Mouse (Mus musculus) thymus, postnatal 36 days (tissue): ENCODE data around the gene Cops8.

Source experiments
- DNase-seq, 2 experiments: peaks; one replicate each; pipeline ENCODE4 v3.0.0; 2022; ENCODE audit warnings: mixed read lengths in 2 of 2

Cops8 gene

GRCm38 (mm10) chr1:90602759-90603560, at the start of gene Cops8:
Cops8 (plus strand) TSS chr1:90602981.
- peak; percentile 94 for DNase-seq

- DNase-seq: peak in 1 of 2 experiments; percentile 3
Measured at GRCm38 (mm10) chr1:90557140-90557539, 45.6 kb upstream of the Cops8 start.

- DNase-seq: no peak
Measured at GRCm38 (mm10) chr1:90560942-90561726, 41.6 kb upstream of the Cops8 start.

GRCm38 (mm10) chr1:90563945-90564344, 38.8 kb upstream of the Cops8 start:
- no peak for DNase-seq

GRCm38 (mm10) chr1:90566664-90567440, 35.9 kb upstream of the Cops8 start:
- DNase-seq: no peak

GRCm38 (mm10) chr1:90573831-90574230, 28.9 kb upstream of the Cops8 start:
- no peak for DNase-seq

- DNase-seq: no peak
Measured at GRCm38 (mm10) chr1:90574845-90575244, 27.9 kb upstream of the Cops8 start.

- no peak for DNase-seq
Measured at GRCm38 (mm10) chr1:90577417-90577816, 25.4 kb upstream of the Cops8 start.

GRCm38 (mm10) chr1:90582635-90583034, 20.1 kb upstream of the Cops8 start:
- no peak for DNase-seq

GRCm38 (mm10) chr1:90588021-90588734, 14.6 kb upstream of the Cops8 start:
- DNase-seq: peak; percentile 34 to 41

GRCm38 (mm10) chr1:90590797-90591196, 12.0 kb upstream of the Cops8 start:
- DNase-seq: peak in 1 of 2 experiments; percentile 14

- peak; percentile 39 to 56 for DNase-seq
Measured at GRCm38 (mm10) chr1:90592784-90593183, 10.0 kb upstream of the Cops8 start.

- no peak for DNase-seq
Measured at GRCm38 (mm10) chr1:90599226-90599625, 3.6 kb upstream of the Cops8 start.

GRCm38 (mm10) chr1:90601096-90601495, 1.7 kb upstream of the Cops8 start:
- no peak for DNase-seq

GRCm38 (mm10) chr1:90603561-90603887, 743 bp downstream of the Cops8 start:
- no peak for DNase-seq

- no peak for DNase-seq
Measured at GRCm38 (mm10) chr1:90609363-90609762, 6.6 kb downstream of the Cops8 start.

- DNase-seq: no peak
Measured at GRCm38 (mm10) chr1:90617258-90617657, 14.5 kb downstream of the Cops8 start.

- no peak for DNase-seq
Measured at GRCm38 (mm10) chr1:90633415-90634030, 30.7 kb downstream of the Cops8 start.

GRCm38 (mm10) chr1:90634205-90634745, 31.5 kb downstream of the Cops8 start:
- no peak for DNase-seq

- DNase-seq: no peak
Measured at GRCm38 (mm10) chr1:90638335-90638734, 35.6 kb downstream of the Cops8 start.

GRCm38 (mm10) chr1:90650781-90651437, 48.1 kb downstream of the Cops8 start:
- peak; percentile 64 to 71 for DNase-seq
